Comparison of ENCODE assay signal across 8 mouse cellular contexts in genomic region chr2:29820025-29820817, GRCm38 (mm10). TPM values are rescaled to one million over a fixed set of nuclear protein-coding genes. Genes with fewer than 3 reads are reported as not detected.
DNase-seq lines count a peak whose midpoint lies in the region; ATAC-seq and TF ChIP-seq lines count a peak whose summit lies in the region.

Gene Urm1 (plus strand): TSS chr2:29820075.

- no peak for TF ChIP-seq CTCF in ES-Bruce4 (IDR thresholded peaks at IDR 0.05; ENCODE audit: low read depth, low read length)
- no peak for TF ChIP-seq CTCF in testis, adult 2 months (IDR thresholded peaks at IDR 0.05; ENCODE audit: control insufficient read depth, insufficient read depth, insufficient replicate concordance, low read depth, low read length)

- H3K4me3 ChIP-seq in ES-Bruce4 (ENCODE audit: low read depth, low read length), result peak within 1 kb of the TSS; percentile 48
- H3K4me3 ChIP-seq in brown adipose tissue, adult 24 weeks (ENCODE audit: insufficient read depth, low read depth, low read length), result peak within 1 kb of the TSS; percentile 66
- peak within 1 kb of the TSS; percentile 47 for H3K4me3 ChIP-seq in forebrain, embryonic 10.5 days
- peak within 1 kb of the TSS; percentile 41 to 55 for H3K4me3 ChIP-seq in heart, embryonic 14.5 days (ENCODE audit: control insufficient read depth in 1 of 2, insufficient read depth in 1 of 2, low read depth in 1 of 2, low read length in 2 of 2)
- peak within 1 kb of the TSS; percentile 58 for H3K4me3 ChIP-seq in liver, embryonic 15.5 days (replicated peaks)
- H3K4me3 ChIP-seq in neural tube, embryonic 11.5 days (ENCODE audit: low read depth, low read length), result peak within 1 kb of the TSS; percentile 28
- peak within 1 kb of the TSS; percentile 62 for H3K4me3 ChIP-seq in testis, adult 2 months (ENCODE audit: control insufficient read depth, low read depth, low read length)

- peak; percentile 93 for DNase-seq in forebrain, embryonic 10.5 days (ENCODE audit: extremely low spot score, low spot score)
- DNase-seq in kidney, postnatal 10 days, result peak; percentile 86
- peak; percentile 91 for DNase-seq in neural tube, embryonic 11.5 days (ENCODE audit: low spot score)

- peak within 1 kb of the TSS; percentile 93 for H3K27ac ChIP-seq in ES-Bruce4 (ENCODE audit: insufficient read depth, low read length)
- peak within 1 kb of the TSS; percentile 68 for H3K27ac ChIP-seq in brown adipose tissue, adult 24 weeks (replicated peaks; ENCODE audit: low read depth, low read length)
- H3K27ac ChIP-seq in forebrain, embryonic 10.5 days, result peak within 1 kb of the TSS; percentile 86
- H3K27ac ChIP-seq in heart, embryonic 14.5 days (replicated peaks in 1 of 2; ENCODE audit: control insufficient read depth in 1 of 2, insufficient read depth in 1 of 2, low read depth in 2 of 2, low read length in 2 of 2), result peak within 1 kb of the TSS; percentile 80 to 88
- peak within 1 kb of the TSS; percentile 81 for H3K27ac ChIP-seq in liver, embryonic 15.5 days (replicated peaks)
- peak within 1 kb of the TSS; percentile 86 for H3K27ac ChIP-seq in neural tube, embryonic 11.5 days (ENCODE audit: low read depth, low read length)
- H3K27ac ChIP-seq in testis, adult 2 months (ENCODE audit: control insufficient read depth, insufficient read depth, low read depth, low read length), result peak within 1 kb of the TSS; percentile 39

- H3K9ac ChIP-seq in ES-Bruce4 (ENCODE audit: low read depth, poor library complexity, severe bottlenecking), result peak within 1 kb of the TSS; percentile 37; the same call in 1 of the 2 replicates
- peak within 1 kb of the TSS; percentile 76 for H3K9ac ChIP-seq in heart, embryonic 14.5 days (ENCODE audit: low read length)
- peak within 1 kb of the TSS; percentile 58 for H3K9ac ChIP-seq in liver, embryonic 15.5 days
- peak within 1 kb of the TSS; percentile 52 for H3K9ac ChIP-seq in neural tube, embryonic 11.5 days (ENCODE audit: low read length)

- TF ChIP-seq EP300 in ES-Bruce4 (IDR thresholded peaks at IDR 0.05; ENCODE audit: insufficient read depth, low read depth, low read length), result peak; percentile 93

- H3K27me3 ChIP-seq in ES-Bruce4 (ENCODE audit: control insufficient read depth, insufficient read depth, low read length, poor library complexity, severe bottlenecking), result no peaks in the 10 kb centered on the region
- H3K27me3 ChIP-seq in forebrain, embryonic 10.5 days (ENCODE audit: poor library complexity, severe bottlenecking), result peaks cover 62% of the 10 kb centered on the region
- no peaks in the 10 kb centered on the region for H3K27me3 ChIP-seq in heart, embryonic 14.5 days (ENCODE audit: control insufficient read depth, insufficient read depth, low read length)
- no peaks in the 10 kb centered on the region for H3K27me3 ChIP-seq in liver, embryonic 15.5 days
- no peaks in the 10 kb centered on the region for H3K27me3 ChIP-seq in neural tube, embryonic 11.5 days (ENCODE audit: control insufficient read depth, insufficient read depth, low read length)
- H3K27me3 ChIP-seq in testis, adult 2 months (ENCODE audit: control insufficient read depth, insufficient read depth, low read length), result no peaks in the 10 kb centered on the region

- ATAC-seq in heart, embryonic 14.5 days (ENCODE audit: insufficient number of reproducible peaks, insufficient read depth, low FRiP score, low read depth), result peak; percentile 36
- ATAC-seq in liver, embryonic 15.5 days (ENCODE audit: insufficient read depth), result peak; percentile 65
- peak; percentile 74 for ATAC-seq in neural tube, embryonic 11.5 days (ENCODE audit: insufficient read depth, low FRiP score, low TSS enrichment)

- H3K9me3 ChIP-seq in ES-Bruce4 (replicated peaks; ENCODE audit: control insufficient read depth, insufficient read depth, low read length, poor library complexity, severe bottlenecking), result no peaks in the 10 kb centered on the region
- no peaks in the 10 kb centered on the region for H3K9me3 ChIP-seq in forebrain, embryonic 10.5 days
- H3K9me3 ChIP-seq in heart, embryonic 14.5 days (ENCODE audit: control insufficient read depth, low read length), result no peaks in the 10 kb centered on the region
- no peaks in the 10 kb centered on the region for H3K9me3 ChIP-seq in liver, embryonic 15.5 days (replicated peaks)
- no peaks in the 10 kb centered on the region for H3K9me3 ChIP-seq in neural tube, embryonic 11.5 days (ENCODE audit: control insufficient read depth, low read length)

- no peak for TF ChIP-seq POLR2A in ES-Bruce4 (IDR thresholded peaks at IDR 0.05; ENCODE audit: insufficient read depth, low read length)
- no peak for TF ChIP-seq POLR2A in testis, adult 2 months (IDR thresholded peaks at IDR 0.05; ENCODE audit: control insufficient read depth, low read depth, low read length)

- no peaks in the 10 kb centered on the region for H3K36me3 ChIP-seq in ES-Bruce4 (ENCODE audit: control insufficient read depth, insufficient read depth, low read length, poor library complexity, severe bottlenecking)
- peaks cover 10% of the 10 kb centered on the region for H3K36me3 ChIP-seq in forebrain, embryonic 10.5 days (replicated peaks)
- H3K36me3 ChIP-seq in heart, embryonic 14.5 days (ENCODE audit: control insufficient read depth, insufficient read depth, low read length), result peaks cover 10% of the 10 kb centered on the region
- 0 out of 2 replicates have a peak, but pooled peaks cover 3% of the 10 kb centered on the region for H3K36me3 ChIP-seq in liver, embryonic 15.5 days (replicated peaks)
- H3K36me3 ChIP-seq in neural tube, embryonic 11.5 days (ENCODE audit: control insufficient read depth, insufficient read depth, low read length), result peaks cover 6% of the 10 kb centered on the region; the same call in 1 of the 2 replicates
- no peaks in the 10 kb centered on the region for H3K36me3 ChIP-seq in testis, adult 2 months (ENCODE audit: control insufficient read depth, insufficient read depth, low read length)

- peaks cover 6% of the 10 kb centered on the region for H3K4me1 ChIP-seq in ES-Bruce4 (ENCODE audit: control insufficient read depth, insufficient read depth, low read length)
- no peaks in the 10 kb centered on the region for H3K4me1 ChIP-seq in brown adipose tissue, adult 24 weeks (ENCODE audit: control insufficient read depth, insufficient read depth, insufficient read length, low read length)
- H3K4me1 ChIP-seq in forebrain, embryonic 10.5 days, result peaks cover 38% of the 10 kb centered on the region
- H3K4me1 ChIP-seq in heart, embryonic 14.5 days (ENCODE audit: control insufficient read depth in 2 of 2, insufficient read depth in 2 of 2, low read length in 2 of 2), result peaks cover 10 to 18% of the 10 kb centered on the region in 2 experiments
- peaks cover 26% of the 10 kb centered on the region for H3K4me1 ChIP-seq in liver, embryonic 15.5 days (replicated peaks)
- H3K4me1 ChIP-seq in neural tube, embryonic 11.5 days (ENCODE audit: control insufficient read depth, insufficient read depth, low read length), result peaks cover 12% of the 10 kb centered on the region
- H3K4me1 ChIP-seq in testis, adult 2 months (ENCODE audit: control insufficient read depth, insufficient read depth, low read length), result peaks cover 12% of the 10 kb centered on the region

- WGBS in forebrain, embryonic 10.5 days, result 1% methylated on average over 35 of the region's 35 CpGs
- 2% methylated on average over 35 of the region's 35 CpGs for WGBS in heart, embryonic 14.5 days
- under 1% methylated on average over 35 of the region's 35 CpGs for WGBS in liver, embryonic 15.5 days (ENCODE audit: insufficient replicate concordance)
- under 1% methylated on average over 35 of the region's 35 CpGs for WGBS in neural tube, embryonic 11.5 days

- peak within 1 kb of the TSS; percentile 67 for H3K4me2 ChIP-seq in heart, embryonic 14.5 days (ENCODE audit: low read length)
- peak within 1 kb of the TSS; percentile 88 for H3K4me2 ChIP-seq in liver, embryonic 15.5 days
- H3K4me2 ChIP-seq in neural tube, embryonic 11.5 days (ENCODE audit: low read depth), result peak within 1 kb of the TSS; percentile 44

RNA-seq across cellular contexts. Expression of gene Urm1, which starts in this region (rescaled TPM):
- polyA plus RNA-seq in ES-Bruce4 (2011; ENCODE audit: insufficient read depth, insufficient read length, low read depth, missing spikeins), result 31.0 and 32.8 TPM in 2 replicates
- polyA plus RNA-seq in brown adipose tissue, adult 24 weeks (2012; ENCODE audit: insufficient read depth, insufficient read length, missing spikeins), result 15.8 and 34.2 TPM in 2 replicates
- 15.9 and 17.4 TPM in 2 replicates for polyA plus RNA-seq in forebrain, embryonic 10.5 days (2016; fragmentation: Nextera tagmentation; extraction: Ambion mirVana)
- 14.6 and 17.8 TPM in 2 replicates for polyA plus RNA-seq in heart, embryonic 14.5 days (2014; fragmentation: Nextera tagmentation; extraction: Ambion mirVana)
- 7.9 and 8.0 TPM in 2 replicates for polyA plus RNA-seq in liver, embryonic 15.5 days (2015; fragmentation: Nextera tagmentation; extraction: Ambion mirVana)
- polyA plus RNA-seq in neural tube, embryonic 11.5 days (2014; fragmentation: Nextera tagmentation; extraction: Ambion mirVana), result 21.9 and 23.9 TPM in 2 replicates
- polyA plus RNA-seq in testis, adult 2 months (2012; rRNA removed), result 22.7 and 25.1 TPM in 2 replicates

Comparison
In these comparisons a context has a peak if more than half of its experiments do, and no peak if none do; other contexts are left out.
1. Peak in every context shown above with its lines: DNase-seq, ATAC-seq, H3K4me3 ChIP-seq and H3K27ac ChIP-seq.
2. H3K27ac ChIP-seq: peak in every context shown above with its lines; median percentile 93 in ES-Bruce4; 86 in forebrain, embryonic 10.5 days; 86 in neural tube, embryonic 11.5 days; 84 in heart, embryonic 14.5 days; 81 in liver, embryonic 15.5 days; 68 in brown adipose tissue, adult 24 weeks; 39 in testis, adult 2 months.